Mouse (Mus musculus): ENCODE data around the gene Spi1. TPM values are rescaled to one million over a fixed set of nuclear protein-coding genes. Genes with fewer than 3 reads are reported as not detected.
A peak's percentile ranks its signal among the peaks of the same experiment; 100 is the strongest.

Gene Spi1
- polyA plus RNA-seq, 1 experiment, result 17.4 TPM

DNA sequence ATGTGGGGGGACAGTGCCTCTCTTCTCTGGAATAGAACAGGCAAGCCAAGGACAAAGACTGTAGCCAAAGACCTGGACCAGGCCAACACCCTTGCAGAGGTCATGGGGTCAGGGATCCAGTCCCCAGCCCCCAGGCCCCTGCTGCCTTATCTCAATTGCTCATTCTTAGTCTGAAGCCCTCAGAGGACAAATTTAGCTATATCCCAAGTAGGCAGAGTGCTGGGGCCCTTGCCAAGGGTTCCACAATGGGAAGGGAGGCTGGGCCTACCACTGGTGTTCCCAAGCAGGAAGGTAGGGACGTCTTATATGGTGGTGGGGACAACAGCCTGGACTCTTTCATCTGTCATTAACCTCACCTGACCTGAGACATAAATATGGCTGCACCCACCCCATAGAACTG is 36.5 kb downstream of the Spi1 start:
- 77% methylated on average over 1 of the region's 1 CpGs for WGBS
- H3K36me3 ChIP-seq (ENCODE audit: control insufficient read depth, insufficient read depth, low read length), result no peaks in the 10 kb centered on the region
- no peaks in the 10 kb centered on the region for H3K27me3 ChIP-seq (replicated peaks; ENCODE audit: control insufficient read depth, insufficient read depth, low read length)
- no peaks in the 10 kb centered on the region for H3K4me1 ChIP-seq (ENCODE audit: control insufficient read depth, insufficient read depth, low read length)
- no peak overlapping the region for H3K4me3 ChIP-seq (ENCODE audit: insufficient read depth, low read depth, low read length)
- H3K27ac ChIP-seq (ENCODE audit: insufficient read depth, low read depth, low read length), result no peak overlapping the region
- TF ChIP-seq CTCF (conservative IDR thresholded peaks at IDR 0.05; ENCODE audit: insufficient read depth, insufficient read length, low read depth, low read length) (no peak), POLR2A (IDR thresholded peaks at IDR 0.05; ENCODE audit: low read depth, low read length) (no peak)
- no peak for DNase-seq

- Histone ChIP-seq H3K27ac (ENCODE audit: insufficient read depth, low read depth, low read length) (no peak overlapping the region), H3K4me3 (ENCODE audit: insufficient read depth, low read depth, low read length) (no peak overlapping the region), H3K4me1 (ENCODE audit: control insufficient read depth, insufficient read depth, low read length) (no peaks in the 10 kb centered on the region), H3K36me3 (ENCODE audit: control insufficient read depth, insufficient read depth, low read length) (no peaks in the 10 kb centered on the region), H3K27me3 (replicated peaks; ENCODE audit: control insufficient read depth, insufficient read depth, low read length) (no peaks in the 10 kb centered on the region)
- no peak for TF ChIP-seq POLR2A (IDR thresholded peaks at IDR 0.05; ENCODE audit: low read depth, low read length)
- TF ChIP-seq CTCF (conservative IDR thresholded peaks at IDR 0.05; ENCODE audit: insufficient read depth, insufficient read length, low read depth, low read length), result no peak
- WGBS, result 75% methylated on average over 19 of the region's 19 CpGs
- DNase-seq, result peak; percentile 30
Measured at GRCm38 (mm10) chr2:91119061-91119460, 36.9 kb downstream of the Spi1 start.

- no peaks in the 10 kb centered on the region for H3K36me3 ChIP-seq (ENCODE audit: control insufficient read depth, insufficient read depth, low read length)
- H3K4me1 ChIP-seq (ENCODE audit: control insufficient read depth, insufficient read depth, low read length), result no peaks in the 10 kb centered on the region
- no peak overlapping the region for H3K4me3 ChIP-seq (ENCODE audit: insufficient read depth, low read depth, low read length)
- 80% methylated on average over 6 of the region's 6 CpGs for WGBS
- DNase-seq, result no peak
- TF ChIP-seq POLR2A (IDR thresholded peaks at IDR 0.05; ENCODE audit: low read depth, low read length) (no peak), CTCF (conservative IDR thresholded peaks at IDR 0.05; ENCODE audit: insufficient read depth, insufficient read length, low read depth, low read length) (no peak)
- H3K27ac ChIP-seq (ENCODE audit: insufficient read depth, low read depth, low read length), result no peak overlapping the region
- H3K27me3 ChIP-seq (replicated peaks; ENCODE audit: control insufficient read depth, insufficient read depth, low read length), result no peaks in the 10 kb centered on the region
Measured at GRCm38 (mm10) chr2:91119551-91119950, 37.4 kb downstream of the Spi1 start.

DNA sequence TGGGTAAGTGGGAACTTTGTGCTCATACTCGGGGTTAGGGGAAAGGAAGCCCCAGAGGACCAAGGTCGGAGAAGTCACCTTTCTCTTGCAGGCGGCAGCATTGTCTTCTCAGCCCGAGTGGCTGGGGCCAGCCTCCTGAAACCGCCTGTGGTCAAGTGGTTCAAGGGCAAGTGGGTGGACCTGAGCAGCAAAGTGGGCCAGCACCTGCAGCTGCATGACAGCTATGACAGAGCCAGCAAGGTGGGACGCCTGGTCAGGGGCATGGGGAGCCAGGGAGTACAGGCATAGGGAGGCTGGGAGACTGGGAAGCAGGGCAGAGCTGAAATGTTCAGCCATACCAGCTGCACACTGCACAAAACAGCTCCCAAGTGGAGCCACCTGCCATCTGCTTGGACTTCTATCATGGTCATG is 38.1 kb downstream of the Spi1 start:
- Histone ChIP-seq H3K27me3 (replicated peaks; ENCODE audit: control insufficient read depth, insufficient read depth, low read length) (no peaks in the 10 kb centered on the region), H3K4me3 (ENCODE audit: insufficient read depth, low read depth, low read length) (no peak overlapping the region), H3K36me3 (ENCODE audit: control insufficient read depth, insufficient read depth, low read length) (no peaks in the 10 kb centered on the region), H3K27ac (ENCODE audit: insufficient read depth, low read depth, low read length) (no peak overlapping the region), H3K4me1 (ENCODE audit: control insufficient read depth, insufficient read depth, low read length) (no peaks in the 10 kb centered on the region)
- no peak for DNase-seq
- TF ChIP-seq POLR2A (IDR thresholded peaks at IDR 0.05; ENCODE audit: low read depth, low read length) (no peak), CTCF (conservative IDR thresholded peaks at IDR 0.05; ENCODE audit: insufficient read depth, insufficient read length, low read depth, low read length) (no peak)
- WGBS, result 67% methylated on average over 6 of the region's 6 CpGs

DNA sequence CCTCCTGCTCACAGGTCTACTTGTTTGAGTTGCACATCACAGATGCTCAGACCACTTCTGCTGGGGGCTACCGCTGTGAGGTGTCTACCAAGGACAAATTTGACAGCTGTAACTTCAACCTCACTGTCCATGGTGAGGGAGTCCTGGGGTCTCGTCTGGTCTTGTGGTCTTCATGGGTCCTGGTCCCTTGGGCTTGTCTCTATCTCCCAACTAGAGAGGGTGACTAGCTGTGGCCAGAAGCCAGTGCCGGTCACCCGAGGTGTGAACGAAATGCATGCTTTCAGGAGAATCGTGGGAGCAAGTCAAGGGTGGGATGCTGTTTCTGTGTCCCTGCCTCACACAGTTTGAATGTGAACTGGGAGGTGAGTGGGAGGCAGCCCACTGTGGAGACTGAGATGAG is 38.8 kb downstream of the Spi1 start:
- Histone ChIP-seq H3K27ac (ENCODE audit: insufficient read depth, low read depth, low read length) (no peak overlapping the region), H3K36me3 (ENCODE audit: control insufficient read depth, insufficient read depth, low read length) (no peaks in the 10 kb centered on the region), H3K27me3 (replicated peaks; ENCODE audit: control insufficient read depth, insufficient read depth, low read length) (no peaks in the 10 kb centered on the region), H3K4me3 (ENCODE audit: insufficient read depth, low read depth, low read length) (no peak overlapping the region), H3K4me1 (ENCODE audit: control insufficient read depth, insufficient read depth, low read length) (no peaks in the 10 kb centered on the region)
- no peak for TF ChIP-seq POLR2A (IDR thresholded peaks at IDR 0.05; ENCODE audit: low read depth, low read length)
- no peak for TF ChIP-seq CTCF (conservative IDR thresholded peaks at IDR 0.05; ENCODE audit: insufficient read depth, insufficient read length, low read depth, low read length)
- WGBS, result 61% methylated on average over 6 of the region's 6 CpGs
- DNase-seq, result no peak

DNA sequence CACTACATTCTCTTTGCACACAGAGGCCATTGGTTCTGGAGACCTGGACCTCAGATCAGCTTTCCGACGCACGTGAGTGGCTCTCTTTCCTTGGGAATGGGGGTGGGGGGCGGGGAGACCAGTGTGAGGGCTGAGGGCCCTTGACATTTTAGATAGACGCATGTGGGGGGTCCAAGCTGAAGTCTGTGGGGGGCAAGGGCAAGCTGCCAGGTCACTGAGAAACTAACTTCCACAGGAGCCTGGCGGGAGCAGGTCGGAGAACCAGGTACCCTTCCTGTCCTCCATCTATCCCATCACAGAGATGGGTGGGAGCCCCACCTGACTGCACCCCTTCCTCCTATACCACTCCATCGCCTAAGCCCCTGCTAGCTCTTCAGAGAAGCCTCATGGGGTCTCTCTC is 39.3 kb downstream of the Spi1 start:
- TF ChIP-seq POLR2A (IDR thresholded peaks at IDR 0.05; ENCODE audit: low read depth, low read length), result no peak
- TF ChIP-seq CTCF (conservative IDR thresholded peaks at IDR 0.05; ENCODE audit: insufficient read depth, insufficient read length, low read depth, low read length), result no peak
- H3K4me3 ChIP-seq (ENCODE audit: insufficient read depth, low read depth, low read length), result no peak overlapping the region
- no peaks in the 10 kb centered on the region for H3K27me3 ChIP-seq (replicated peaks; ENCODE audit: control insufficient read depth, insufficient read depth, low read length)
- no peaks in the 10 kb centered on the region for H3K36me3 ChIP-seq (ENCODE audit: control insufficient read depth, insufficient read depth, low read length)
- H3K4me1 ChIP-seq (ENCODE audit: control insufficient read depth, insufficient read depth, low read length), result no peaks in the 10 kb centered on the region
- H3K27ac ChIP-seq (ENCODE audit: insufficient read depth, low read depth, low read length), result no peak overlapping the region
- DNase-seq, result no peak
- 54% methylated on average over 8 of the region's 8 CpGs for WGBS

DNA sequence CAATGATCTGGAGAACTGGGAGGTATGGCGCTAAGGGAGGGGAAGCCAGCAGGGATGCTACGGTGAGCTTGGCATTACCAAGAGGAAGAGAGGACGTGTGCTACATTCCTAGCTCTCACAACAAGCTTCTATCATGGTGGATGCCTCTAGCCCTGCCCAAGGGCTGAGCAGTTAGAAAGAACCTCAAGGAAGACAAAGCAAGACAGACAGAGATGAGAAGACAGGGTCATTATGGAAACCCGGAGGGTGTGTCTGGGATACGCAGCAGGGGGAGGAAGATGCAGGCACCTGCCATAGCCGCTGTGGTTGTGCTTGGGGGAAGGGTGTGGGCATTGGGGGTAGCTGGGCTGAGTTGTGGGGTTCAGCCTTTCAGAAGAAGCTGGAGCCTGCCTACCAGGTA is 41.3 kb downstream of the Spi1 start:
- H3K4me1 ChIP-seq (ENCODE audit: control insufficient read depth, insufficient read depth, low read length), result no peaks in the 10 kb centered on the region
- H3K27me3 ChIP-seq (replicated peaks; ENCODE audit: control insufficient read depth, insufficient read depth, low read length), result no peaks in the 10 kb centered on the region
- TF ChIP-seq POLR2A (IDR thresholded peaks at IDR 0.05; ENCODE audit: low read depth, low read length) (no peak), CTCF (conservative IDR thresholded peaks at IDR 0.05; ENCODE audit: insufficient read depth, insufficient read length, low read depth, low read length) (no peak)
- no peak overlapping the region for H3K27ac ChIP-seq (ENCODE audit: insufficient read depth, low read depth, low read length)
- H3K36me3 ChIP-seq (ENCODE audit: control insufficient read depth, insufficient read depth, low read length), result no peaks in the 10 kb centered on the region
- WGBS, result 79% methylated on average over 6 of the region's 6 CpGs
- H3K4me3 ChIP-seq (ENCODE audit: insufficient read depth, low read depth, low read length), result no peak overlapping the region
- no peak for DNase-seq

- no peaks in the 10 kb centered on the region for H3K4me1 ChIP-seq (ENCODE audit: control insufficient read depth, insufficient read depth, low read length)
- WGBS, result 86% methylated on average over 10 of the region's 10 CpGs
- no peak overlapping the region for H3K27ac ChIP-seq (ENCODE audit: insufficient read depth, low read depth, low read length)
- H3K27me3 ChIP-seq (replicated peaks; ENCODE audit: control insufficient read depth, insufficient read depth, low read length), result no peaks in the 10 kb centered on the region
- no peaks in the 10 kb centered on the region for H3K36me3 ChIP-seq (ENCODE audit: control insufficient read depth, insufficient read depth, low read length)
- DNase-seq, result no peak
- no peak overlapping the region for H3K4me3 ChIP-seq (ENCODE audit: insufficient read depth, low read depth, low read length)
- TF ChIP-seq POLR2A (IDR thresholded peaks at IDR 0.05; ENCODE audit: low read depth, low read length), result no peak
- no peak for TF ChIP-seq CTCF (conservative IDR thresholded peaks at IDR 0.05; ENCODE audit: insufficient read depth, insufficient read length, low read depth, low read length)
Measured at GRCm38 (mm10) chr2:91125101-91125500, 42.9 kb downstream of the Spi1 start.
